Mouse (Mus musculus) brain, embryonic 14.5 days (tissue): ENCODE measurements around the gene Stk16. TPM values are rescaled to one million over a fixed set of nuclear protein-coding genes. Genes with fewer than 3 reads are reported as not detected.
A peak's percentile ranks its signal among the peaks of the same experiment; 100 is the strongest.
"Not testable (repeated sequence)": the region's sequence is repeated elsewhere in the genome, so short reads cannot be mapped to it uniquely, and the experiment has no call there.

Experiments used
- DNase-seq: peaks from one replicate; pipeline ENCODE4 v3.0.0-alpha.2; 2011; ENCODE audit warnings: low read depth
- CTCF ChIP-seq: fragments of 200-500 bp; IDR thresholded peaks from 2 replicates; pipeline ENCODE4 v1.5.1; 2012; ENCODE audit warnings: inconsistent platforms, mild to moderate bottlenecking, moderate library complexity, borderline replicate concordance; ENCODE audit not compliant: insufficient read depth, insufficient read length; ENCODE audit errors: extremely low read depth
- POLR2A ChIP-seq: fragments of 200-500 bp; IDR thresholded peaks from 2 replicates; pipeline ENCODE4 v1.6.1; 2012; ENCODE audit warnings: mild to moderate bottlenecking, inconsistent platforms, borderline replicate concordance; ENCODE audit not compliant: poor library complexity, insufficient read depth, insufficient read length, severe bottlenecking; ENCODE audit errors: extremely low read depth
- polyA plus RNA-seq: library from polyadenylated mRNA; depleted of rRNA; stranded (reverse); fragments of >200 nt; gene quantifications from 2 replicates; pipeline ENCODE4 v1.2.3, GENCODE M21; 2012

Stk16 gene
- polyA plus RNA-seq, 1 experiment, result 214 TPM

DNA sequence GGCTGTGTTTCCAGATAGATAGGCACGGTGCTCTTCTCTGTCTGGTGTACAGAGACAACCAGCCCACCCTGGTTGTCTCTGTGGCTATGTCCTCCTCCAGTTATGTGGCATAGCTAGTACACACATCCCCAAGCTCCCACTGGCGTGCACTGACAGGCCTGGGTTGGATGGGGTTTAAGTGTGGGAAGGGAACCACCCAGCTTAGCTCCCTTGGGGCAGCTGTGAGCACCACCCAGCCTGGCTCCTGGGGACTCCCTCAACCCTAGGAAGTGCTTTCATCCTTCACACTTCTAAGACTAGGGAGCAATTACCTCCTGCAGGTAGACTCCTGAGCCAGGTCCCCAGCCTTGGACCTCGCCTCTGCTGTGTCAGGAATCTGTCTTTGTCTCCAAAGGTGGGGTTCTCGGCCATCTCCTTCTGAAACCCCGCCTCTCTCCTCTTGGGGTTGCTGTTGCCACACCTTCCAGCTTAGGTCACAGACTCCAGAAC is 21.1 kb downstream of the Stk16 start, which contains the start of gene A630095N17Rik:
Gene A630095N17Rik (minus strand): TSS at position 439 of the 489 bp plus-strand sequence.
- DNase-seq, result no peak
- no peak for TF ChIP-seq CTCF
- TF ChIP-seq POLR2A, result no peak

GRCm38 (mm10) chr1:75232489-75232888 is 21.9 kb downstream of the Stk16 start:
- not testable (repeated sequence) for DNase-seq

GRCm38 (mm10) chr1:75234606-75235005 is 24.0 kb downstream of the Stk16 start:
- peak; percentile 94 for DNase-seq
- peak; percentile 15; the same call in 1 of the 2 replicates for TF ChIP-seq POLR2A
- TF ChIP-seq CTCF, result peak; percentile 75

GRCm38 (mm10) chr1:75236117-75237050 is 25.7 kb downstream of the Stk16 start, which contains the start of gene Dnajb2:
Dnajb2 (plus strand) TSS chr1:75236406.
- TF ChIP-seq CTCF, result no peak
- peak; percentile 36; the same call in 1 of the 2 replicates for TF ChIP-seq POLR2A
- DNase-seq, result peak; percentile 84

DNA sequence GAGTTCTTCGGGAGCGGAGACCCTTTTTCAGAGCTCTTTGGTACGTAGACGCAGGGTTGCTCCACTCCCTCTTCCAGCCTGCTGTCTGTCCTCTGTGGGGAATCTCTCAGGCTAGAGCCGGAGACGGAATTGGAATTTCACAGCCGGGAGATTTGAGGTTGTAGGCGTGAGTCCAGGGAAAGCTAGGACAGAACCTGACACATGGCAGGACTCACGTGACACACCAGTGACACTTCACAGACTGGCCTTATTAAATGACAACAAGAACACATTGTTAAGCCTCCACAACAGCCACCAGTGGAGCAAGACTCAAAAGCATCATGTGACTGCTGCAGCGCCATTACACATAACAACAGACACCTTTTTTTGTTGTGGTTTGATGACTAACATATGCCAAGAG is 29.0 kb downstream of the Stk16 start:
- no peak for DNase-seq
- no peak for TF ChIP-seq CTCF
- no peak for TF ChIP-seq POLR2A

GRCm38 (mm10) chr1:75243411-75243810 is 32.8 kb downstream of the Stk16 start:
- no peak for TF ChIP-seq POLR2A
- DNase-seq, result no peak

- TF ChIP-seq CTCF (no peak), POLR2A (no peak)
- DNase-seq, result no peak
Measured at GRCm38 (mm10) chr1:75244175-75244826, 33.7 kb downstream of the Stk16 start.

- TF ChIP-seq POLR2A, result no peak
- TF ChIP-seq CTCF, result no peak
- peak; percentile 88 for DNase-seq
Measured at GRCm38 (mm10) chr1:75244836-75245235, 34.2 kb downstream of the Stk16 start.

- TF ChIP-seq POLR2A, result no peak
- TF ChIP-seq CTCF, result no peak
- no peak for DNase-seq
Measured at GRCm38 (mm10) chr1:75247071-75247930, 36.7 kb downstream of the Stk16 start.

GRCm38 (mm10) chr1:75248041-75248772 is 37.6 kb downstream of the Stk16 start:
- DNase-seq, result peak; percentile 50
- TF ChIP-seq CTCF, result no peak
- no peak for TF ChIP-seq POLR2A

- DNase-seq, result peak; percentile 76
- TF ChIP-seq POLR2A (no peak), CTCF (no peak)
Measured at GRCm38 (mm10) chr1:75250498-75250897, 39.9 kb downstream of the Stk16 start.
